Comparison of ENCODE assay signal across 8 mouse cellular contexts in the genomic region with DNA sequence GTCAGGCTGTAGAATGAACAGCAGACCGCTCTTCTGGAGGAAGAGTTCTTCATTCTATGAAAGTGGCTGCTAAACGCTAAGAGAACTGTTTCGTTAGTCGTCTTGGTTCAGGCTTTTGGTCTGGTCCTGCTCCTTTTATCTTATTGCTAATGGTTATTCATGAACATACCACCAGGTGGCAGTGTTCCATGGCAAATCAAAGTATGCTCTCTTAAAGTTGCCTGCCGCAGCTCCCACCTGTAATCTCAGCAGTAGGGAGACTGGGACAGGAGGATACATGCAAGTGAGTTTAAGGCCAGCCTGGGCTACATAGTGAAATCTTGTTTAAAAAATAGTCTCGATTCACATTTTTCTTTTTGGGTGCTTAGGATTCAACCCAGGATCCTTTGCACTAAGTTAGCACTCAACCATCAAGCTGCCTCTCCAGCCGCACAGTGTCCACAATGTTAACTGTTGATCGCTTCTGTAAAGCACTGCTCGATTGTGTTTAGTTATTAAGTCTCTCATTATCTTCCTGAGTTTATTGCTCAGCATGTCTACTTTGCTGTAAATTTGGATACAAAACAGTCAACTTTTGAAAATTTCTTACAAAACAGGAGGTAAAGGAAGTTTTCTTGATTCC. TPM values are rescaled to one million over a fixed set of nuclear protein-coding genes. Genes with fewer than 3 reads are reported as not detected.
DNase-seq lines count a peak whose midpoint lies in the region; ATAC-seq and TF ChIP-seq lines count a peak whose summit lies in the region.

No protein-coding gene starts in this region.

- peak; percentile 27; the same call in 1 of the 2 replicates for TF ChIP-seq CTCF in liver, adult 2 months (IDR thresholded peaks at IDR 0.05; ENCODE audit: low read depth, low read length)
- TF ChIP-seq CTCF in bone marrow macrophage, adult 2 months (IDR thresholded peaks at IDR 0.05; ENCODE audit: low read depth, low read length) = peak; percentile 46
- TF ChIP-seq CTCF in hindbrain, postnatal 0 days (IDR thresholded peaks at IDR 0.05; ENCODE audit: low read depth) = peak; percentile 88
- TF ChIP-seq CTCF in midbrain, postnatal 0 days (IDR thresholded peaks at IDR 0.05) = peak; percentile 91

- H3K79me2 ChIP-seq in liver, adult 2 months (ENCODE audit: control insufficient read depth, insufficient read depth, low read length) = no peaks in the 10 kb centered on the region

- no peaks in the 10 kb centered on the region for H3K9me3 ChIP-seq in liver, embryonic 12.5 days (replicated peaks)
- no peaks in the 10 kb centered on the region for H3K9me3 ChIP-seq in hindbrain, postnatal 0 days (ENCODE audit: low read length)
- H3K9me3 ChIP-seq in midbrain, postnatal 0 days (ENCODE audit: low read length) = no peaks in the 10 kb centered on the region

- peak; percentile 51 for DNase-seq in liver, adult 2 months (ENCODE audit: extremely low read depth, low read depth, low spot score)
- peak; percentile 85 for DNase-seq in hindbrain, postnatal 0 days (ENCODE audit: low spot score)
- peak; percentile 67 to 75 for DNase-seq in left cerebral cortex, postnatal 25 days (ENCODE audit: low spot score in 2 of 2)
- DNase-seq in midbrain, postnatal 0 days (ENCODE audit: low spot score) = peak; percentile 79
- peak; percentile 51 for DNase-seq in testis, postnatal 10 days (ENCODE audit: low spot score)

- no peaks in the 10 kb centered on the region for H3K4me1 ChIP-seq in liver, adult 2 months (ENCODE audit: control insufficient read depth, insufficient read depth, low read length)
- H3K4me1 ChIP-seq in liver, embryonic 12.5 days = no peaks in the 10 kb centered on the region
- H3K4me1 ChIP-seq in bone marrow macrophage, adult 2 months (ENCODE audit: control insufficient read depth, insufficient read depth, low read length) = peaks cover 3% of the 10 kb centered on the region; the same call in 1 of the 2 replicates
- no peaks in the 10 kb centered on the region for H3K4me1 ChIP-seq in hindbrain, postnatal 0 days (ENCODE audit: insufficient read depth, low read length)
- H3K4me1 ChIP-seq in midbrain, postnatal 0 days (ENCODE audit: insufficient read depth, low read length) = no peaks in the 10 kb centered on the region

- 32% methylated on average over 9 of the region's 9 CpGs for WGBS in liver, adult 2 months
- 30% methylated on average over 9 of the region's 9 CpGs for WGBS in liver, embryonic 12.5 days (ENCODE audit: insufficient replicate concordance)
- WGBS in hindbrain, postnatal 0 days = 36% methylated on average over 9 of the region's 9 CpGs
- 39% methylated on average over 9 of the region's 9 CpGs for WGBS in midbrain, postnatal 0 days

- no peak overlapping the region for H3K9ac ChIP-seq in liver, adult 2 months (ENCODE audit: low read depth, low read length)
- H3K9ac ChIP-seq in liver, embryonic 12.5 days = no peak overlapping the region
- no peak overlapping the region for H3K9ac ChIP-seq in hindbrain, postnatal 0 days (replicated peaks; ENCODE audit: low read length)
- H3K9ac ChIP-seq in midbrain, postnatal 0 days (replicated peaks; ENCODE audit: low read length, poor library complexity, severe bottlenecking) = no peak overlapping the region

- no peaks in the 10 kb centered on the region for H3K27me3 ChIP-seq in liver, adult 2 months (ENCODE audit: control insufficient read depth, insufficient read depth, low read length)
- H3K27me3 ChIP-seq in liver, embryonic 12.5 days (replicated peaks) = no peaks in the 10 kb centered on the region; the same call in 1 of the 2 replicates
- H3K27me3 ChIP-seq in hindbrain, postnatal 0 days (ENCODE audit: insufficient read depth, low read length) = no peaks in the 10 kb centered on the region
- H3K27me3 ChIP-seq in midbrain, postnatal 0 days (ENCODE audit: insufficient read depth, low read length) = no peaks in the 10 kb centered on the region

- H3K4me2 ChIP-seq in liver, embryonic 12.5 days = no peak overlapping the region
- no peak overlapping the region for H3K4me2 ChIP-seq in hindbrain, postnatal 0 days (ENCODE audit: low read depth, low read length)
- H3K4me2 ChIP-seq in midbrain, postnatal 0 days (ENCODE audit: low read depth, low read length, poor library complexity, severe bottlenecking) = no peak overlapping the region

- no peak for TF ChIP-seq POLR2A in liver, adult 2 months (IDR thresholded peaks at IDR 0.05; ENCODE audit: extremely low read depth, insufficient read depth, low read length)
- no peak for TF ChIP-seq POLR2A in bone marrow macrophage, adult 2 months (IDR thresholded peaks at IDR 0.05; ENCODE audit: borderline replicate concordance, low read depth, low read length)

- no peak overlapping the region for H3K27ac ChIP-seq in liver, adult 2 months (replicated peaks; ENCODE audit: insufficient read depth, low read depth, low read length)
- no peak overlapping the region for H3K27ac ChIP-seq in liver, embryonic 12.5 days
- no peak overlapping the region for H3K27ac ChIP-seq in bone marrow macrophage, adult 2 months (ENCODE audit: insufficient read depth, low read depth, low read length)
- H3K27ac ChIP-seq in hindbrain, postnatal 0 days = no peak overlapping the region
- no peak overlapping the region for H3K27ac ChIP-seq in midbrain, postnatal 0 days (ENCODE audit: low read depth, low read length)

- no peak for ATAC-seq in liver, embryonic 12.5 days
- peak; percentile 79 for ATAC-seq in erythroblast, adult 5-6 weeks (replicated peaks; ENCODE audit: low FRiP score, poor library complexity, severe bottlenecking)
- ATAC-seq in hindbrain, postnatal 0 days = peak; percentile 77
- no peak for ATAC-seq in midbrain, postnatal 0 days (ENCODE audit: low FRiP score)

- no peaks in the 10 kb centered on the region for H3K36me3 ChIP-seq in liver, adult 2 months (ENCODE audit: control insufficient read depth, insufficient read depth, low read length)
- H3K36me3 ChIP-seq in liver, embryonic 12.5 days = no peaks in the 10 kb centered on the region
- no peaks in the 10 kb centered on the region for H3K36me3 ChIP-seq in hindbrain, postnatal 0 days (ENCODE audit: insufficient read depth, low read length)
- H3K36me3 ChIP-seq in midbrain, postnatal 0 days (ENCODE audit: insufficient read depth, low read length) = no peaks in the 10 kb centered on the region

- H3K4me3 ChIP-seq in liver, adult 2 months (ENCODE audit: insufficient read depth, low read depth, low read length) = no peak overlapping the region
- no peak overlapping the region for H3K4me3 ChIP-seq in liver, embryonic 12.5 days
- H3K4me3 ChIP-seq in bone marrow macrophage, adult 2 months (ENCODE audit: insufficient read depth, low read length) = no peak overlapping the region
- H3K4me3 ChIP-seq in hindbrain, postnatal 0 days (ENCODE audit: low read length) = no peak overlapping the region
- no peak overlapping the region for H3K4me3 ChIP-seq in midbrain, postnatal 0 days (ENCODE audit: low read depth, low read length)

- intact Hi-C loops in left cerebral cortex, postnatal 25 days (cut with DNase I) = loop anchor here (2.0 kb wide), 1 partner anchor 144 kb away; no protein-coding TSS in a partner anchor

RNA-seq across cellular contexts. Expression of a gene that starts 35.6 kb away (rescaled TPM):
- 199 and 240 TPM in 2 replicates for total RNA-seq in liver, adult 2 months (2014; rRNA removed)
- 664 and 680 TPM in 2 replicates for polyA plus RNA-seq in liver, adult 2 months (2012; rRNA removed)
- polyA plus RNA-seq in liver, embryonic 12.5 days (2016; fragmentation: Nextera tagmentation; extraction: Ambion mirVana) = 39.2 and 41.1 TPM in 2 replicates
- 25.5 and 28.4 TPM in 2 replicates for polyA plus RNA-seq in bone marrow macrophage, adult 2 months (2012; ENCODE audit: insufficient read depth, insufficient read length, missing spikeins)
- total RNA-seq in erythroblast, adult 5-6 weeks (2015; ENCODE audit: low replicate concordance) = 18.2 and 36.3 TPM in 2 replicates
- 20.6 and 23.3 TPM in 2 replicates for total RNA-seq in erythroblast, adult 5-6 weeks (2017; ENCODE audit: low replicate concordance)
- total RNA-seq in hindbrain, postnatal 0 days (2014; rRNA removed) = 24.0 and 24.6 TPM in 2 replicates
- polyA plus RNA-seq in hindbrain, postnatal 0 days (2015; fragmentation: Nextera tagmentation; extraction: Ambion mirVana) = 45.2 and 46.3 TPM in 2 replicates
- 10 to 100 TPM; 23.2 to 24.0 TPM for total RNA-seq in left cerebral cortex, postnatal 25 days (2021)
- 21.8 and 26.7 TPM in 2 replicates for total RNA-seq in midbrain, postnatal 0 days (2014; rRNA removed)
- polyA plus RNA-seq in midbrain, postnatal 0 days (2015; fragmentation: Nextera tagmentation; extraction: Ambion mirVana) = 36.0 and 38.9 TPM in 2 replicates

RNA-seq across cellular contexts. Expression of a gene that starts 36.0 kb away (rescaled TPM):
- 0.37 and 0.74 TPM in 2 replicates for total RNA-seq in liver, adult 2 months (2014; rRNA removed)
- polyA plus RNA-seq in liver, adult 2 months (2012; rRNA removed) = 0.35 and 0.55 TPM in 2 replicates
- polyA plus RNA-seq in liver, embryonic 12.5 days (2016; fragmentation: Nextera tagmentation; extraction: Ambion mirVana) = 23.7 and 23.8 TPM in 2 replicates
- 10.0 and 12.1 TPM in 2 replicates for polyA plus RNA-seq in bone marrow macrophage, adult 2 months (2012; ENCODE audit: insufficient read depth, insufficient read length, missing spikeins)
- total RNA-seq in erythroblast, adult 5-6 weeks (2015; ENCODE audit: low replicate concordance) = 9.6 and 11.3 TPM in 2 replicates
- 2.6 and 8.0 TPM in 2 replicates for total RNA-seq in erythroblast, adult 5-6 weeks (2017; ENCODE audit: low replicate concordance)
- 3.9 and 6.8 TPM in 2 replicates for total RNA-seq in hindbrain, postnatal 0 days (2014; rRNA removed)
- 6.5 and 7.0 TPM in 2 replicates for polyA plus RNA-seq in hindbrain, postnatal 0 days (2015; fragmentation: Nextera tagmentation; extraction: Ambion mirVana)
- total RNA-seq in left cerebral cortex, postnatal 25 days (2021) = 1 to 10 TPM; 1.4 TPM
- 3.3 and 5.4 TPM in 2 replicates for total RNA-seq in midbrain, postnatal 0 days (2014; rRNA removed)
- polyA plus RNA-seq in midbrain, postnatal 0 days (2015; fragmentation: Nextera tagmentation; extraction: Ambion mirVana) = 2.7 and 3.7 TPM in 2 replicates

Comparison
In these comparisons a context has a peak if more than half of its experiments do, and no peak if none do; other contexts are left out.
1. CTCF ChIP-seq: peak in every context shown above with its lines; median percentile 91 in midbrain, postnatal 0 days; 88 in hindbrain, postnatal 0 days; 46 in bone marrow macrophage, adult 2 months; 27 in liver, adult 2 months.
2. ATAC-seq: peak in erythroblast, adult 5-6 weeks (single experiment) and hindbrain, postnatal 0 days (single experiment); none in liver, embryonic 12.5 days (single experiment) and midbrain, postnatal 0 days (single experiment).
3. Peak in every context shown above with its lines, with median percentiles within 50 percentile points of each other: DNase-seq.